In the genomic region with DNA sequence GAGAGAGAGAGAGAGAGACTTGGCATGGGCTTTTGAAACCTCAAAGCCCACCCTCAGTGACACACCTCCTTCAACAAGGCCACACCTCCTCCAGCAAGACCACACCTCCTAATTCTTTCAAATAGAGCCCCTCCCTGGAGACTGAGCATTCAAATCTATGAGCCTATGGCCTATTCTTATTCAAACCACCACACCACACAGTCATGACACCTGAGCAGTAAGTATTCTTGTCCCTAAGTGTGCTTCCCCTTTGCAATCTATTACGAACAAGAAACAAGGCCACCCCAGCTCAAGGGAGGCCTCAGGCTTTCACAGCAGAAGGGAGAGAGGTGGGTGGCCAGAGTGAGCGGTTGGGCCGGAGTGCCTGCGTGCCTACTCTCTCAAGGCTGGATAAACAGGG, we compare ENCODE assay signal across 25 mouse cellular contexts.
DNase-seq lines count a peak whose midpoint lies in the region; ATAC-seq and TF ChIP-seq lines count a peak whose summit lies in the region.
"Had no signal": no experiment of that assay in that cellular context is flagged by ENCODE, and none has a peak within 500 bp of the region (broad histone marks: within the 10 kb centered on the region; RNA-seq: fewer than 3 reads in every experiment).

No protein-coding gene starts in this region.

- no peaks in the 10 kb centered on the region for H3K36me3 ChIP-seq in limb, embryonic 11.5 days (ENCODE audit: control insufficient read depth, insufficient read depth, low read length)
- H3K36me3 ChIP-seq in limb, embryonic 10.5 days: no peaks in the 10 kb centered on the region
- H3K36me3 ChIP-seq in midbrain, embryonic 11.5 days (ENCODE audit: control insufficient read depth, insufficient read depth, low read length): no peaks in the 10 kb centered on the region
- H3K36me3 ChIP-seq in midbrain, embryonic 15.5 days (replicated peaks): no peaks in the 10 kb centered on the region
- H3K36me3 ChIP-seq in ES-E14 (ENCODE audit: control insufficient read depth, insufficient read depth, low read length, poor library complexity, severe bottlenecking): no peaks in the 10 kb centered on the region
- H3K36me3 ChIP-seq: heart, embryonic 13.5 days had no signal

- no peaks in the 10 kb centered on the region; the same call in 1 of the 2 replicates for H3K9me3 ChIP-seq in limb, embryonic 11.5 days (ENCODE audit: control insufficient read depth, low read length)
- H3K9me3 ChIP-seq in limb, embryonic 10.5 days (replicated peaks): no peaks in the 10 kb centered on the region
- peaks cover 3% of the 10 kb centered on the region; the same call in 1 of the 2 replicates for H3K9me3 ChIP-seq in midbrain, embryonic 11.5 days (ENCODE audit: control insufficient read depth, low read length)
- H3K9me3 ChIP-seq in midbrain, embryonic 15.5 days: no peaks in the 10 kb centered on the region
- H3K9me3 ChIP-seq in ES-E14 (ENCODE audit: control insufficient read depth, insufficient read depth, low read depth, low read length): no peaks in the 10 kb centered on the region

- no peak overlapping the region for H3K9ac ChIP-seq in limb, embryonic 11.5 days (ENCODE audit: low read length)
- H3K9ac ChIP-seq in midbrain, embryonic 11.5 days (ENCODE audit: low read length): no peak overlapping the region
- H3K9ac ChIP-seq in midbrain, embryonic 15.5 days: no peak overlapping the region
- no peak overlapping the region for H3K9ac ChIP-seq in ES-E14 (ENCODE audit: insufficient read depth, low read depth, low read length, poor library complexity, severe bottlenecking)
- H3K9ac ChIP-seq: forebrain, postnatal 0 days; heart, embryonic 13.5 days; hindbrain, embryonic 14.5 days had no signal

- H3K4me2 ChIP-seq in limb, embryonic 11.5 days (ENCODE audit: low read depth, severe bottlenecking): no peak overlapping the region
- H3K4me2 ChIP-seq in midbrain, embryonic 11.5 days: no peak overlapping the region
- no peak overlapping the region for H3K4me2 ChIP-seq in midbrain, embryonic 15.5 days
- H3K4me2 ChIP-seq: heart, embryonic 13.5 days; hindbrain, embryonic 14.5 days had no signal

- no peaks in the 10 kb centered on the region for H3K27me3 ChIP-seq in limb, embryonic 11.5 days (ENCODE audit: control insufficient read depth, insufficient read depth, low read length)
- H3K27me3 ChIP-seq in limb, embryonic 10.5 days (ENCODE audit: low read depth, poor library complexity, severe bottlenecking): no peaks in the 10 kb centered on the region
- no peaks in the 10 kb centered on the region for H3K27me3 ChIP-seq in midbrain, embryonic 11.5 days (ENCODE audit: control insufficient read depth, insufficient read depth, low read length)
- H3K27me3 ChIP-seq in midbrain, embryonic 15.5 days (replicated peaks): no peaks in the 10 kb centered on the region
- H3K27me3 ChIP-seq: CH12.LX; heart, embryonic 13.5 days had no signal

- no peak for DNase-seq in limb, embryonic 11.5 days (ENCODE audit: low spot score)
- DNase-seq in limb, embryonic 10.5 days (ENCODE audit: low spot score): no peak
- peak; percentile 17 for DNase-seq in midbrain, embryonic 11.5 days (ENCODE audit: low spot score, missing footprints)
- DNase-seq in ES-E14 (ENCODE audit: low read depth, low spot score): peak; percentile 36
- no peak for DNase-seq in cerebellum, adult 9-11 months
- DNase-seq: adrenal gland, adult 2 months; adrenal gland, postnatal 25 days; B cell, adult 2 months; cerebellum, adult 11-12 months; cerebellum, adult 8-10 months; cerebellum, postnatal 14 days; forebrain, postnatal 0 days; gastrocnemius, adult 2 months; gastrocnemius, postnatal 14 days; heart, adult 18-20 months; heart, postnatal 14 days; heart, postnatal 4 days had no signal

- H3K27ac ChIP-seq in limb, embryonic 11.5 days (replicated peaks; ENCODE audit: low read depth, low read length): no peak overlapping the region
- H3K27ac ChIP-seq in limb, embryonic 10.5 days: no peak overlapping the region
- no peak overlapping the region for H3K27ac ChIP-seq in midbrain, embryonic 11.5 days (ENCODE audit: low read depth, low read length)
- no peak overlapping the region for H3K27ac ChIP-seq in midbrain, embryonic 15.5 days
- H3K27ac ChIP-seq in ES-E14 (ENCODE audit: insufficient read depth, low read depth, low read length, poor library complexity, severe bottlenecking): no peak overlapping the region
- H3K27ac ChIP-seq: gastrocnemius, adult 2 months; heart, embryonic 13.5 days; hindbrain, embryonic 14.5 days; hindbrain, postnatal 0 days had no signal

- in situ Hi-C loops in ES-E14 (cut with MboI; ENCODE audit: low sequenced_read_pairs in 2 of 2, unreplicated experiment in 2 of 2): no loop called here

- no peak overlapping the region for H3K4me3 ChIP-seq in limb, embryonic 11.5 days (ENCODE audit: low read depth, low read length)
- no peak overlapping the region for H3K4me3 ChIP-seq in limb, embryonic 10.5 days
- H3K4me3 ChIP-seq in midbrain, embryonic 11.5 days (ENCODE audit: low read depth, low read length): no peak overlapping the region
- H3K4me3 ChIP-seq in midbrain, embryonic 15.5 days: no peak overlapping the region
- H3K4me3 ChIP-seq in ES-E14 (ENCODE audit: insufficient read depth in 1 of 2, low read depth in 1 of 2, low read length in 2 of 2, poor library complexity in 1 of 2, severe bottlenecking in 1 of 2): no peak overlapping the region
- H3K4me3 ChIP-seq: gastrocnemius, adult 2 months; heart, embryonic 13.5 days had no signal

- 53% methylated on average over 4 of the region's 4 CpGs for WGBS in limb, embryonic 11.5 days
- 75% methylated on average over 4 of the region's 4 CpGs for WGBS in limb, embryonic 10.5 days
- 85% methylated on average over 4 of the region's 4 CpGs for WGBS in midbrain, embryonic 11.5 days
- WGBS in midbrain, embryonic 15.5 days: 81% methylated on average over 4 of the region's 4 CpGs

- H3K4me1 ChIP-seq in limb, embryonic 11.5 days (ENCODE audit: control insufficient read depth, insufficient read depth, low read length): peaks cover 9% of the 10 kb centered on the region
- H3K4me1 ChIP-seq in limb, embryonic 10.5 days: peaks cover 13% of the 10 kb centered on the region
- no peaks in the 10 kb centered on the region for H3K4me1 ChIP-seq in midbrain, embryonic 11.5 days (ENCODE audit: control insufficient read depth, insufficient read depth, low read length)
- H3K4me1 ChIP-seq in midbrain, embryonic 15.5 days: no peaks in the 10 kb centered on the region
- H3K4me1 ChIP-seq in ES-E14 (ENCODE audit: control insufficient read depth in 2 of 2, insufficient read depth in 2 of 2, low read length in 2 of 2, poor library complexity in 1 of 2): peaks cover 2 to 7% of the 10 kb centered on the region in 2 experiments; a peak in 1 of 4 replicates
- H3K4me1 ChIP-seq: heart, embryonic 13.5 days had no signal

- ATAC-seq in limb, embryonic 11.5 days (ENCODE audit: insufficient number of reproducible peaks, low FRiP score, low TSS enrichment, low read depth): peak; percentile 21; the same call in 1 of the 2 replicates
- ATAC-seq in midbrain, embryonic 11.5 days (ENCODE audit: low FRiP score): no peak
- no peak for ATAC-seq in midbrain, embryonic 15.5 days (replicated peaks)
- ATAC-seq in erythroblast, adult 5-6 weeks (replicated peaks; ENCODE audit: low FRiP score, poor library complexity, severe bottlenecking): no peak
- ATAC-seq: forebrain, embryonic 14.5 days; forebrain, postnatal 0 days; hindbrain, postnatal 0 days; inflammation-experienced regulatory T-cells, adult 6 months had no signal

TF ChIP-seq in ES-E14, 5 proteins besides CTCF, POLR2A, EP300 and RAD21:
- no peak for TF ChIP-seq HCFC1 (IDR thresholded peaks at IDR 0.05; ENCODE audit: borderline replicate concordance, insufficient read depth, low read length)
- no peak for TF ChIP-seq CHD2 (IDR thresholded peaks at IDR 0.05; ENCODE audit: low read depth, low read length)
- TF ChIP-seq ZNF384 (IDR thresholded peaks at IDR 0.05; ENCODE audit: low read depth, low read length): no peak
- TF ChIP-seq ZC3H11A (IDR thresholded peaks at IDR 0.05; ENCODE audit: borderline replicate concordance, low read depth, low read length): no peak
- no peak for TF ChIP-seq MAFK (IDR thresholded peaks at IDR 0.05; ENCODE audit: insufficient read depth, low read depth, low read length)

Comparison
In these comparisons a context has a peak if more than half of its experiments do, and no peak if none do; other contexts are left out.
1. DNase-seq: peak in midbrain, embryonic 11.5 days (single experiment) and ES-E14 (single experiment); none in limb, embryonic 11.5 days (single experiment), limb, embryonic 10.5 days (single experiment) and cerebellum, adult 9-11 months (single experiment).